Mouse (Mus musculus): ENCODE results near the gene Foxred2. TPM values are rescaled to one million over a fixed set of nuclear protein-coding genes. Genes with fewer than 3 reads are reported as not detected.
A peak's percentile ranks its signal among the peaks of the same experiment; 100 is the strongest.

Foxred2 gene
- polyA plus RNA-seq (2012; fragmentation: generic; extraction: Trizol) = 4.8 TPM

- H3K4me3 ChIP-seq = peak within 1 kb of the TSS; percentile 14
- peak within 1 kb of the TSS; percentile 79 for H3K4me2 ChIP-seq (ENCODE audit: low read depth)
- H3K36me3 ChIP-seq (ENCODE audit: control insufficient read depth, insufficient read depth) = peaks cover 30% of the 10 kb centered on the region
- no peaks in the 10 kb centered on the region for H3K79me2 ChIP-seq (ENCODE audit: control insufficient read depth, insufficient read depth)
- H3ac ChIP-seq (ENCODE audit: control insufficient read depth, insufficient read length) = peak within 1 kb of the TSS; percentile 6
- TF ChIP-seq E2F4 (IDR thresholded peaks at IDR 0.05; ENCODE audit: insufficient read depth) (no peak), TCF3 (IDR thresholded peaks at IDR 0.05; ENCODE audit: insufficient read length, low read depth) (no peak), SRF (IDR thresholded peaks at IDR 0.05; ENCODE audit: control insufficient read depth, insufficient read length, low read depth) (peak; percentile 68), TCF12 (IDR thresholded peaks at IDR 0.05; ENCODE audit: insufficient read depth, poor library complexity, severe bottlenecking) (no peak), POLR2A (IDR thresholded peaks at IDR 0.05; ENCODE audit: insufficient read length, low read depth) (peak; percentile 89), CEBPB (IDR thresholded peaks at IDR 0.05; ENCODE audit: insufficient read depth, poor library complexity, severe bottlenecking) (no peak), USF1 (IDR thresholded peaks at IDR 0.05; ENCODE audit: low read depth) (peak; percentile 89), REST (IDR thresholded peaks at IDR 0.05; ENCODE audit: insufficient read depth, insufficient read length) (no peak), MYOG (IDR thresholded peaks at IDR 0.05; ENCODE audit: control insufficient read depth in 1 of 3, insufficient read depth in 1 of 3, insufficient read length in 2 of 3, low read depth in 2 of 3) (peak in 2 of 3 experiments; percentile 45 to 48), MYOD1 (IDR thresholded peaks at IDR 0.05; ENCODE audit: control insufficient read depth in 1 of 3, insufficient read length in 2 of 3, low read depth in 2 of 3) (peak in 1 of 3 experiments; percentile 45), MAX (IDR thresholded peaks at IDR 0.05; ENCODE audit: low read depth) (peak; percentile 68), POLR2AphosphoS2 (IDR thresholded peaks at IDR 0.05; ENCODE audit: insufficient read length, low read depth) (peak; percentile 91)
- H3K27me3 ChIP-seq (ENCODE audit: control insufficient read depth, insufficient read depth, insufficient read length) = no peaks in the 10 kb centered on the region
Observed at GRCm38 (mm10) chr15:77956404-77956901, at the start of gene Foxred2. Gene Foxred2 (minus strand): TSS chr15:77956722.

GRCm38 (mm10) chr15:78003929-78004328, 47.4 kb upstream of the Foxred2 start:
- Histone ChIP-seq H3K4me3 (no peak overlapping the region), H3K27me3 (ENCODE audit: control insufficient read depth, insufficient read depth, insufficient read length) (peaks cover 93% of the 10 kb centered on the region), H3ac (ENCODE audit: control insufficient read depth, insufficient read length) (no peak overlapping the region), H3K4me2 (ENCODE audit: low read depth) (no peak overlapping the region), H3K79me2 (ENCODE audit: control insufficient read depth, insufficient read depth) (no peaks in the 10 kb centered on the region), H3K36me3 (ENCODE audit: control insufficient read depth, insufficient read depth) (no peaks in the 10 kb centered on the region)
- TF ChIP-seq MAX (IDR thresholded peaks at IDR 0.05; ENCODE audit: low read depth) (no peak), MYOG (IDR thresholded peaks at IDR 0.05; ENCODE audit: control insufficient read depth in 1 of 3, insufficient read depth in 1 of 3, insufficient read length in 2 of 3, low read depth in 2 of 3) (no peak), E2F4 (IDR thresholded peaks at IDR 0.05; ENCODE audit: insufficient read depth) (no peak), POLR2A (IDR thresholded peaks at IDR 0.05; ENCODE audit: insufficient read length, low read depth) (no peak), SRF (IDR thresholded peaks at IDR 0.05; ENCODE audit: control insufficient read depth, insufficient read length, low read depth) (no peak)

GRCm38 (mm10) chr15:78001400-78001799, 44.9 kb upstream of the Foxred2 start:
- Histone ChIP-seq H3K4me2 (ENCODE audit: low read depth) (no peak overlapping the region), H3K4me3 (no peak overlapping the region), H3K79me2 (ENCODE audit: control insufficient read depth, insufficient read depth) (no peaks in the 10 kb centered on the region), H3K36me3 (ENCODE audit: control insufficient read depth, insufficient read depth) (no peaks in the 10 kb centered on the region), H3K27me3 (ENCODE audit: control insufficient read depth, insufficient read depth, insufficient read length) (peaks cover 87% of the 10 kb centered on the region), H3ac (ENCODE audit: control insufficient read depth, insufficient read length) (no peak overlapping the region)
- no peak for TF ChIP-seq MAX (IDR thresholded peaks at IDR 0.05; ENCODE audit: low read depth)
- no peak for TF ChIP-seq TCF3 (IDR thresholded peaks at IDR 0.05; ENCODE audit: insufficient read length, low read depth)
- TF ChIP-seq CEBPB (IDR thresholded peaks at IDR 0.05; ENCODE audit: insufficient read depth, poor library complexity, severe bottlenecking) = no peak
- no peak for TF ChIP-seq MYOD1 (IDR thresholded peaks at IDR 0.05; ENCODE audit: control insufficient read depth in 1 of 3, insufficient read length in 2 of 3, low read depth in 2 of 3)
- TF ChIP-seq USF1 (IDR thresholded peaks at IDR 0.05; ENCODE audit: low read depth) = no peak
- no peak for TF ChIP-seq SRF (IDR thresholded peaks at IDR 0.05; ENCODE audit: control insufficient read depth, insufficient read length, low read depth)
- no peak for TF ChIP-seq POLR2A (IDR thresholded peaks at IDR 0.05; ENCODE audit: insufficient read length, low read depth)
- TF ChIP-seq MYOG (IDR thresholded peaks at IDR 0.05; ENCODE audit: control insufficient read depth in 1 of 3, insufficient read depth in 1 of 3, insufficient read length in 2 of 3, low read depth in 2 of 3) = no peak
- TF ChIP-seq TCF12 (IDR thresholded peaks at IDR 0.05; ENCODE audit: insufficient read depth, poor library complexity, severe bottlenecking) = no peak
- TF ChIP-seq REST (IDR thresholded peaks at IDR 0.05; ENCODE audit: insufficient read depth, insufficient read length) = no peak
- no peak for TF ChIP-seq E2F4 (IDR thresholded peaks at IDR 0.05; ENCODE audit: insufficient read depth)
- no peak for TF ChIP-seq POLR2AphosphoS2 (IDR thresholded peaks at IDR 0.05; ENCODE audit: insufficient read length, low read depth)

GRCm38 (mm10) chr15:77988541-77988940, 32.0 kb upstream of the Foxred2 start:
- no peak for TF ChIP-seq E2F4 (IDR thresholded peaks at IDR 0.05; ENCODE audit: insufficient read depth)
- no peak for TF ChIP-seq MYOG (IDR thresholded peaks at IDR 0.05; ENCODE audit: control insufficient read depth in 1 of 3, insufficient read depth in 1 of 3, insufficient read length in 2 of 3, low read depth in 2 of 3)
- no peak for TF ChIP-seq SRF (IDR thresholded peaks at IDR 0.05; ENCODE audit: control insufficient read depth, insufficient read length, low read depth)
- no peak for TF ChIP-seq MAX (IDR thresholded peaks at IDR 0.05; ENCODE audit: low read depth)
- no peak for TF ChIP-seq POLR2A (IDR thresholded peaks at IDR 0.05; ENCODE audit: insufficient read length, low read depth)
- no peak for TF ChIP-seq MYOD1 (IDR thresholded peaks at IDR 0.05; ENCODE audit: control insufficient read depth in 1 of 3, insufficient read length in 2 of 3, low read depth in 2 of 3)
- TF ChIP-seq TCF3 (IDR thresholded peaks at IDR 0.05; ENCODE audit: insufficient read length, low read depth) = no peak
- TF ChIP-seq CEBPB (IDR thresholded peaks at IDR 0.05; ENCODE audit: insufficient read depth, poor library complexity, severe bottlenecking) = no peak
- TF ChIP-seq TCF12 (IDR thresholded peaks at IDR 0.05; ENCODE audit: insufficient read depth, poor library complexity, severe bottlenecking) = no peak
- TF ChIP-seq USF1 (IDR thresholded peaks at IDR 0.05; ENCODE audit: low read depth) = no peak
- no peak for TF ChIP-seq REST (IDR thresholded peaks at IDR 0.05; ENCODE audit: insufficient read depth, insufficient read length)
- no peak for TF ChIP-seq POLR2AphosphoS2 (IDR thresholded peaks at IDR 0.05; ENCODE audit: insufficient read length, low read depth)
- Histone ChIP-seq H3K4me2 (ENCODE audit: low read depth) (no peak overlapping the region), H3K36me3 (ENCODE audit: control insufficient read depth, insufficient read depth) (no peaks in the 10 kb centered on the region), H3ac (ENCODE audit: control insufficient read depth, insufficient read length) (no peak overlapping the region), H3K4me3 (no peak overlapping the region), H3K27me3 (ENCODE audit: control insufficient read depth, insufficient read depth, insufficient read length) (peaks cover 59% of the 10 kb centered on the region), H3K79me2 (ENCODE audit: control insufficient read depth, insufficient read depth) (no peaks in the 10 kb centered on the region)
